Mouse (Mus musculus): ENCODE measurements around the gene Cpvl.

Cpvl gene

GRCm38 (mm10) chr6:53938942-53939341 lies 39.5 kb downstream of the Cpvl start:
- in situ Hi-C loops (cut with MseI, MboI) = no loop called here

GRCm38 (mm10) chr6:53937143-53938134 lies 41.0 kb downstream of the Cpvl start:
- in situ Hi-C loops (cut with MseI, MboI) = no loop called here

- in situ Hi-C loops (cut with MseI, MboI) = no loop called here
These were observed 46.9 kb downstream of the Cpvl start for GRCm38 (mm10) chr6:53931605-53932004.

DNA sequence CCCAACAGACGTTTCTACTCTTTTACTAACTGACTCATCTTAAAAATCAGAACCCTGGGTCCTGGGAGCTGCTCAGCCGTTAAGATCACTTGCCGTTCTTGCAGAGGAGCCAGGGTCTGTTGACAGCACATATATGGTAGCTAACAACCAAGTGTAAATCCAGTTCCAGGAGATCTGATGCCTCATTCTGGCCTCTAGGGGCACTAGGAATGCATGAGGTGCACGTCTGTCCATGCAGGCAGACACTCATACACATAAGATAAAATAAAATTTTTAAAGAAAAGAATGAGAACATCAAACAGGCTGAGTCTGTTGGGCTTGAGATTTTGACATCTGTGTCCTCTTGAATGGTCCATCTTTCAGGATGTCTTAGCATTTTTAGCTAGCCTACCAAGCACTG lies 48.6 kb downstream of the Cpvl start:
- in situ Hi-C loops (cut with MseI, MboI) = no loop called here

DNA sequence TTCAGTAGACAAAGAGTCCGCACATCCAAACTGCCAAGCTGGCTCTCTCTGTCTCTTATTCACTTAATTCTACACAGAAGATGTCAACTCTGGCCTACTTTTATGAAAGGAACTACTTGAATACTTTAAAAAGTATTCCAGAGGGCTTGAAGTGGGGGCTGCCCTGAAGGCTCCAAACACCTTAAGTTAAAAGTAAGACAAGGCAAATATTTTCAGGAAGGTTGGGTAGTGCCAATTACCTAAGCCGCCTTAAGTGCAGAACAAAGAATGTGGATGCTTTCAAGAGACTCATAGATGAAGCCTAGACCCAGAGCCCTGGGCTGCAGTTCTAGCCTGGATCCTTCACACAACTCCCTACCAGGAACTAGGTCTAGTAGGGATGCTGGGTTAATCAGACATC lies 52.3 kb downstream of the Cpvl start:
- in situ Hi-C loops (cut with MseI, MboI) = no loop called here

DNA sequence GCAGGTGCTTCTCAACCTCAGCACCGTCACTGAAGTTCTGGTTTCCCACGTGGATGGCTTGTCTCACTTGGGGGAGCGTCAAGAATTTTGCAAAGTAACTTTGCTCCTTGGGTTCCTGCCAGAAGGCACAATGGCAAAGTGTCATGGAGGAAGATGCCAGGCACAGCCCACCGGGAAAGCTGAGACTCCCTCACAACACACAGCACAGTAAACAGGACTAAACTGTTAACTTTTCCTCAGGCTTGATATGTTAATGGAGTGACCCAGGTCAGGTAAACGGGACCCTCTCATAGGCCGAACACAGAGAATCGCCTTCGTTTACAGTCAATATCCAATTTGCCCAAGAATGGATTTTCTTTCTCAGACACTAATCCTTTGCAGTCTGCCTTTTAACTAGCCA lies 53.3 kb downstream of the Cpvl start:
- in situ Hi-C loops (cut with MseI, MboI) = no loop called here

GRCm38 (mm10) chr6:53920041-53920440 lies 58.4 kb downstream of the Cpvl start:
- in situ Hi-C loops (cut with MseI, MboI) = no loop called here

GRCm38 (mm10) chr6:53917026-53917558 lies 61.4 kb downstream of the Cpvl start:
- in situ Hi-C loops (cut with MseI, MboI) = no loop called here

- in situ Hi-C loops (cut with MseI, MboI) = no loop called here
These were observed 63.1 kb downstream of the Cpvl start for GRCm38 (mm10) chr6:53915347-53915746.

GRCm38 (mm10) chr6:53913151-53913550 lies 65.3 kb downstream of the Cpvl start:
- in situ Hi-C loops (cut with MseI, MboI) = no loop called here

- in situ Hi-C loops (cut with MseI, MboI) = no loop called here
These were observed 66.2 kb downstream of the Cpvl start for GRCm38 (mm10) chr6:53912112-53912782.

DNA sequence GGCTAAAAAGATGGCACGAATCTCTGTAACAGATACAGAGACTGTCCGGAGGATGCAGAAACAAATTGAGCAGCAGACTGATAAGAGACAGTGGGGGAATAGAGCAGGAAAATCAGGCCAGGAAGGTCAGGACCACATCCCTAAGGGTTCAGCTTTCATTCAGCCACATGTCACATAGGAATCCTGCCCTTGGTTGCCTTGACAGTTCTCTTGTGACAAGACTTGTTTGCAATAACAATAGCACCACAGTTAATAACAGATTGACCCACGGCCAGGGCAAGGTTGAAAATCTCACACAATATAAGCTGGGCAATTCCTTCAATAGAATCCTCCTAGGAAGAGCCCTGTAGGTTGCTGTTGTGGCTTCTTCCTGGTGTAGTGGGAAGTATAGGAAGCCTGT lies 68.5 kb downstream of the Cpvl start:
- in situ Hi-C loops (cut with MseI, MboI) = no loop called here

GRCm38 (mm10) chr6:53909446-53909845 lies 69.0 kb downstream of the Cpvl start:
- in situ Hi-C loops (cut with MseI, MboI) = no loop called here

- in situ Hi-C loops (cut with MseI, MboI) = no loop called here
These were observed 71.6 kb downstream of the Cpvl start for GRCm38 (mm10) chr6:53906871-53907270.

- in situ Hi-C loops (cut with MseI, MboI) = no loop called here
These were observed 72.4 kb downstream of the Cpvl start for GRCm38 (mm10) chr6:53906051-53906462.

- in situ Hi-C loops (cut with MseI, MboI) = no loop called here
These were observed 72.9 kb downstream of the Cpvl start for GRCm38 (mm10) chr6:53905576-53905975.

GRCm38 (mm10) chr6:53904703-53905395 lies 73.6 kb downstream of the Cpvl start:
- in situ Hi-C loops (cut with MseI, MboI) = no loop called here

GRCm38 (mm10) chr6:53904186-53904585 lies 74.3 kb downstream of the Cpvl start:
- in situ Hi-C loops (cut with MseI, MboI) = no loop called here

DNA sequence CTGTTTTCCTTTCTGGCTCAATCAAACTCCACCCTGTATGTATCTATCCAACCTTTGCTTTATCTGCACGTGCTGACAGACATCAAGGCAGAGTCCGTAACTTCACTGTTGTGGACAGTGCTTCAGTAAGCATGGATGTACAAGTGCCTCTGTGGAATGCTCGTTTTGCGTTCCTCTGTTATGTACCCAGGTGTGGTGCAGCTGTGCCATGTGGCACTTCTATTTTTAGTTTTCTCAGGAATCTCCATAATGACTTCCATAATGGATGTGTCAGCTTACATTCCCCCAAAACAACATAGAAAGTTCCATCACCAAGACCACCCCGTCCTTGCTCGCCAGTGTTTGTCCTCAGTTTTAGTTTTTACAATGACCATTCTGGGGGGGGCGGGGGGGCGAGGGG lies 76.7 kb downstream of the Cpvl start:
- in situ Hi-C loops (cut with MseI, MboI) = no loop called here

DNA sequence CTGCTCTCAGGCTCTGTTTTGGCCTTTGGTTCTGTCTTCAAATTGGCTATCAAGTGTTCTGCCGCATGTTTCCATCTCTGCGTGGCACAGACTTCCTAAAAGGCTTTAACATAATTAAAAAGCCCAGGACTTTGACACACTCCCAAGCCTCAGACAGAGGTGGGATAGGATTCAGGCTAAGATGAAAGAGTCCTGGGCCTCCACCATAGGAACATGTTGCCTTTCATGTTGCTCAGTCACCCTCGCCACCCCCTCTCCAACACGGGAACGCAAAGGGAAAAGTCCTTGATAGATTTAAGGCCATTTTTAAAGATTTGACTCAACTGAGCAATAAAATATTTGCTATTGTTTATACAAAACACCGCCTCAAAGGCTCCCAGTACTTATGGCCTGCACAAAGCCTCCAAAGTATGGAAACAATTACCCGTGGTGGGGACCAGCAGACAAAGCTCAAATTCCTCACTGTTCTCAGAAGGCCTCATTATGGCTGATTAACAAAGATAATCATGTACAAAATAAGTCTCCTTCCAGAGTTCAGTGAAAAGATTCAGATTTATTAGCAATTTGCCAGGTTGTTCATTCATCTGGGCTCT lies 80.5 kb downstream of the Cpvl start:
- in situ Hi-C loops (cut with MseI, MboI) = no loop called here

GRCm38 (mm10) chr6:53897126-53897525 lies 81.3 kb downstream of the Cpvl start:
- in situ Hi-C loops (cut with MseI, MboI) = no loop called here

GRCm38 (mm10) chr6:53893731-53894130 lies 84.7 kb downstream of the Cpvl start:
- in situ Hi-C loops (cut with MseI, MboI) = no loop called here
